Mouse (Mus musculus) MEL (cell line): Measurements from ENCODE around the gene Lhpp. TPM values are rescaled to one million over a fixed set of nuclear protein-coding genes. Genes with fewer than 3 reads are reported as not detected.

Experiments
- DNase-seq: peaks from one replicate; pipeline ENCODE4 v3.0.0; 2011; ENCODE audit warnings: low read depth, low spot score
- H3K27ac ChIP-seq: 2 replicates; pipeline ENCODE4 v1.5.1; 2012; ENCODE audit warnings: low read depth, mild to moderate bottlenecking, control low read depth, low read length, moderate library complexity; ENCODE audit not compliant: control insufficient read depth
- H3K27me3 ChIP-seq, 2 experiments: fragments of 150-350 bp in 1 of 2; sonication (generic) in 1 of 2; 2 replicates each; pipeline ENCODE4 v1.6.1; 2012; ENCODE audit warnings: low read length in 2 of 2, mild to moderate bottlenecking in 2 of 2, improper control_type of control experiment in 1 of 2, moderate library complexity in 1 of 2; ENCODE audit not compliant: insufficient read depth in 2 of 2, control insufficient read depth in 1 of 2
- H3K36me3 ChIP-seq, 2 experiments: 2 replicates each; pipeline ENCODE4 v1.6.1; 2012 to 2014; ENCODE audit warnings: low read length in 2 of 2, improper control_type of control experiment in 1 of 2, inconsistent platforms in 1 of 2, mild to moderate bottlenecking in 1 of 2; ENCODE audit not compliant: insufficient read depth in 2 of 2, control insufficient read depth in 1 of 2
- H3K4me1 ChIP-seq, 2 experiments: fragments of 150-350 bp in 1 of 2; sonication (generic) in 1 of 2; 2 replicates each; pipeline ENCODE4 v1.6.1; 2012; ENCODE audit warnings: low read length in 2 of 2, improper control_type of control experiment in 1 of 2, mild to moderate bottlenecking in 1 of 2; ENCODE audit not compliant: insufficient read depth in 2 of 2, control insufficient read depth in 1 of 2
- H3K4me3 ChIP-seq, 2 experiments: fragments of 150-350 bp in 1 of 2; sonication (generic) in 1 of 2; 2 replicates each; pipeline ENCODE4 v1.5.1; 2012; ENCODE audit warnings: low read depth in 2 of 2, low read length in 2 of 2, mild to moderate bottlenecking in 2 of 2, moderate library complexity in 2 of 2, control low read depth in 1 of 2, improper control_type of control experiment in 1 of 2; ENCODE audit not compliant: control insufficient read depth in 1 of 2, insufficient read depth in 1 of 2
- H3K79me2 ChIP-seq: 2 replicates; pipeline ENCODE4 v1.6.1; 2012; ENCODE audit warnings: mild to moderate bottlenecking, low read length, moderate library complexity; ENCODE audit not compliant: control insufficient read depth, poor library complexity, insufficient read depth
- H3K9ac ChIP-seq: 2 replicates; pipeline ENCODE4 v1.6.1; 2012; ENCODE audit warnings: low read depth, mild to moderate bottlenecking, control low read depth, low read length, moderate library complexity; ENCODE audit not compliant: control insufficient read depth, poor library complexity, severe bottlenecking
- H3K9me3 ChIP-seq: fragments of 150-350 bp; sonication (generic); replicated peaks from 2 replicates; pipeline ENCODE4 v1.6.1; 2012; ENCODE audit warnings: mild to moderate bottlenecking, low read length, improper control_type of control experiment, moderate library complexity; ENCODE audit not compliant: insufficient read depth
- BHLHE40 ChIP-seq: IDR thresholded peaks from 2 replicates; pipeline ENCODE4 v1.6.1; 2012; ENCODE audit warnings: low read depth, mild to moderate bottlenecking, inconsistent platforms, low read length, improper control_type of control experiment, borderline replicate concordance
- CHD1 ChIP-seq: IDR thresholded peaks from 2 replicates; pipeline ENCODE4 v1.6.1; 2012; ENCODE audit warnings: low read depth, mild to moderate bottlenecking, inconsistent platforms, low read length, improper control_type of control experiment
- CHD2 ChIP-seq: IDR thresholded peaks from 2 replicates; pipeline ENCODE4 v1.6.1; 2011; ENCODE audit warnings: low read length, improper control_type of control experiment
- EP300 ChIP-seq, 2 experiments: IDR thresholded peaks; 2 replicates each; pipeline ENCODE4 v1.6.1; 2011; ENCODE audit warnings: improper control_type of control experiment in 2 of 2, low read length in 2 of 2, low read depth in 1 of 2, mild to moderate bottlenecking in 1 of 2
- GATA1 ChIP-seq: IDR thresholded peaks from 2 replicates; pipeline ENCODE4 v1.6.1; 2011; ENCODE audit warnings: low read depth, low read length, improper control_type of control experiment
- HCFC1 ChIP-seq: IDR thresholded peaks from 2 replicates; pipeline ENCODE4 v1.6.1; 2012; ENCODE audit warnings: low read depth, mild to moderate bottlenecking, inconsistent platforms, low read length, improper control_type of control experiment, moderate library complexity
- JUND ChIP-seq: IDR thresholded peaks from 2 replicates; pipeline ENCODE4 v1.6.1; 2011; ENCODE audit warnings: low read depth, mild to moderate bottlenecking, improper control_type of control experiment, low read length
- KAT2A ChIP-seq: conservative IDR thresholded peaks from 2 replicates; pipeline ENCODE4 v1.6.1; 2012; ENCODE audit warnings: low read depth, low read length, improper control_type of control experiment, inconsistent platforms
- MYC ChIP-seq: IDR thresholded peaks from 2 replicates; pipeline ENCODE4 v1.6.1; 2011; ENCODE audit warnings: low read depth, mild to moderate bottlenecking, low read length, improper control_type of control experiment, moderate library complexity
- NRF1 ChIP-seq: IDR thresholded peaks from 2 replicates; pipeline ENCODE4 v1.6.1; 2014; ENCODE audit warnings: low read depth, mild to moderate bottlenecking, inconsistent platforms, low read length, improper control_type of control experiment, moderate library complexity; ENCODE audit not compliant: poor library complexity, insufficient read depth, severe bottlenecking
- TBP ChIP-seq: IDR thresholded peaks from 2 replicates; pipeline ENCODE4 v1.8.0; 2011; ENCODE audit warnings: low read depth, low read length, improper control_type of control experiment
- TCF12 ChIP-seq: IDR thresholded peaks from 2 replicates; pipeline ENCODE4 v1.6.1; 2014; ENCODE audit warnings: low read depth, mild to moderate bottlenecking, inconsistent platforms, low read length, improper control_type of control experiment, moderate library complexity
- USF1 ChIP-seq: IDR thresholded peaks from 2 replicates; pipeline ENCODE4 v1.6.1; 2014; ENCODE audit warnings: low read depth, mild to moderate bottlenecking, inconsistent platforms, low read length, improper control_type of control experiment, moderate library complexity
- ZC3H11A ChIP-seq: IDR thresholded peaks from 2 replicates; pipeline ENCODE4 v1.6.1; 2012; ENCODE audit warnings: low read depth, mild to moderate bottlenecking, inconsistent platforms, low read length, improper control_type of control experiment
- ZMIZ1 ChIP-seq: IDR thresholded peaks from 2 replicates; pipeline ENCODE4 v1.6.1; 2012; ENCODE audit warnings: low read depth, mild to moderate bottlenecking, inconsistent platforms, low read length, improper control_type of control experiment, moderate library complexity
- ZNF384 ChIP-seq: IDR thresholded peaks from 2 replicates; pipeline ENCODE4 v1.6.1; 2012; ENCODE audit warnings: low read depth, mild to moderate bottlenecking, inconsistent platforms, low read length, improper control_type of control experiment
- polyA plus RNA-seq, 2 experiments: library from polyadenylated mRNA; stranded (reverse) in 1 of 2; unstranded in 1 of 2; fragments of >175 nt in 1 of 2; fragments of >200 nt in 1 of 2; gene quantifications; 2 replicates each; pipeline versions ENCODE4 v1.2.1 to v1.2.4; 2012; ENCODE audit warnings: low replicate concordance in 2 of 2, low read depth in 1 of 2; ENCODE audit not compliant: insufficient read length in 2 of 2, insufficient read depth in 1 of 2, missing spikeins in 1 of 2
- total RNA-seq: library from RNA; depleted of rRNA; stranded (reverse); fragments of 300-350 nt; gene quantifications from 2 replicates; pipeline ENCODE4 v1.2.3, GENCODE M21; 2012

Gene Lhpp
- total and polyA plus RNA-seq, 3 experiments, result 31.0 to 39.3 TPM; not detected in 1

- peak; percentile 21 for DNase-seq
- no peak overlapping the region for H3K27ac ChIP-seq
- TF ChIP-seq JUND, result no peak
- no peak for TF ChIP-seq ZMIZ1
- TF ChIP-seq ZC3H11A, result no peak
- TF ChIP-seq USF1, result no peak
- TF ChIP-seq, all 39 proteins: peak for 0
- Histone ChIP-seq H3K27me3 (no peaks in the 10 kb centered on the region), H3K9ac (no peak overlapping the region), H3K9me3 (no peaks in the 10 kb centered on the region), H3K36me3 (peaks cover 0 to 16% of the 10 kb centered on the region in 2 experiments; a peak in 2 of 4 replicates), H3K4me1 (peaks cover 3 to 14% of the 10 kb centered on the region in 2 experiments; a peak in 3 of 4 replicates), H3K79me2 (no peaks in the 10 kb centered on the region), H3K4me3 (no peak overlapping the region)
Observed at GRCm38 (mm10) chr7:132719570-132719969, 109.1 kb downstream of the Lhpp start.

- Histone ChIP-seq H3K79me2 (no peaks in the 10 kb centered on the region), H3K9ac (no peak overlapping the region), H3K36me3 (peaks cover 0 to 16% of the 10 kb centered on the region in 2 experiments; a peak in 2 of 4 replicates), H3K4me3 (no peak overlapping the region), H3K9me3 (no peaks in the 10 kb centered on the region), H3K27ac (no peak overlapping the region), H3K27me3 (no peaks in the 10 kb centered on the region), H3K4me1 (peaks cover 3 to 15% of the 10 kb centered on the region in 2 experiments; a peak in 3 of 4 replicates)
- TF ChIP-seq HCFC1 (no peak), CHD1 (no peak), CHD2 (no peak), TBP (no peak), JUND (no peak), GATA1 (no peak), MYC (no peak), ZNF384 (no peak), KAT2A (no peak), TCF12 (no peak), EP300 (IDR thresholded peaks at IDR 0.05; ENCODE audit: low read depth in 1 of 2, low read length in 2 of 2) (no peak), BHLHE40 (no peak), NRF1 (no peak), ZMIZ1 (no peak)
- no peak for DNase-seq
Observed at GRCm38 (mm10) chr7:132720562-132720961, 110.1 kb downstream of the Lhpp start.
